Mouse (Mus musculus): ENCODE measurements around the gene Uck1.
"Not testable (repeated sequence)": the region's sequence is repeated elsewhere in the genome, so short reads cannot be mapped to it uniquely, and the experiment has no call there.

The Uck1 gene

DNA sequence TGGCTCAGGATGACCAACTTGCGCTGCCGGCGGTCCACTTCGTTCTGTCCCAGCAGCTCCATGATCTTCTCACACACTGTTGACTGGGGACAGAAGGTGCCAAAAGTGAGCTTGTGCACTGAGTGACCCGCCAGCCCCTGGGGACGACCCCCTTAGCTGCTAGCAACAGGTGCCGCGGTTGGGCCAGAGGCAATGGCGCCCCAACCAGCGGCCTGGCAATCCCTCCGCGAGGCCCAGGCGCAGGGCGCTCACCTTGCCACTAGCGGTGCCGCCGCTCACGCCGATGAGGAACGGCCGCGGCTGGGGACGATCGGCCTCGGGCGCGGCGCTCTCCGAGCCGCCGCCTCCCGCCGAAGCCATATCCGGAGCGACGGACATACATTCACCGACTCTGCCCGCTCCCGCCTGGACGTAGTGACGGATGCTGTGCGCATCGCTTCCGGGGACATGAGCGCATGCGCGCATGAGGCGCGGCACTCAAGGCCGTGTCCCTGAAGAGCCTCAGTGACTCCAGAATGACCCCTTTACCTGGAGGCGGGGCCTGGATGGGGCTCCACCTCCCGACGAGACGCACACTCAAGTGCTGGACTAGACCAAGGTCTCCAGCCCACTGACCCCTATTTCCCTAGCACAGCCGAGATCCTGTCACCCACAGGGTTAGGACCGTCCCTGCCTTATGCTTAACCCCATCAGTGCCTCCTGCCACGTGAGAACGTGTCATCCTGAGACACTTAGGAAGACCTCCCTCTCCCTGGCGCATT lies at the start of gene Uck1:
Uck1 (minus strand) TSS at position 503 of the 761 bp plus-strand sequence.
- DNase-seq (ENCODE audit: low spot score) = peak; percentile 81

DNA sequence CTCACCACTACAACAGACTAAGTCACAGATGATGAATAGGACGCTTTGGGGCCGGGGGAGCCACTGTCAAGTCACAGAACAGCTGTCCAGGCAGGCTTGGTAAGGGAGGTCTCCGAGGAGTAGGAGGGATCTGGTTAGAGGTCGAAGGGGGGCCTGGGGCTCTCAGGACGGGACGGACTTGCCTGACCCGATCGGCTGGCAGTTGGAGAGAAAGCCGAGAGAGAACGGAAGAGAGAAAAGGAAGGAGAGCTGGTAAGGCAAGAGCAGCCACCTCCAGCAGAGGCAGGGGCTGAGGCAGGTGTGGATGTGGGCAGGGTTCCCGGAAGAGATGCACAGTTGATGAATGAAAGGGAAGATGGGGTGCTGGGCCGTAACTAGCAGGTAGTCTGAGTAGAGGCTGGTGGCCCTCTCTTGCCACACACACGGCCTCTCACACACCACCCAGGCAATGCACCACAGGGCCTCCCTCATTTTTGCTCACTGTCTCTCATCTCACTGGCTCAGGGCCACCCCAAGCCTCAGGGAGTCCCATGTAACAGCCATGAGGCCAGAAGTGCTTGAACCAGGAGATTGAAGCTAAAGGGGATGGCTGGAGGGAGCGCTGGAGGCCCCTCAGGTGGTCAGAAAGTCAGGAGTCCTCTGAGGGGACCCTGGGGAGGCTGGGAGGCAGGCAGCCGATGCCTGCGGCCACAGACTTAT lies 49.1 kb upstream of the Uck1 start:
- DNase-seq (ENCODE audit: low spot score) = no peak

DNA sequence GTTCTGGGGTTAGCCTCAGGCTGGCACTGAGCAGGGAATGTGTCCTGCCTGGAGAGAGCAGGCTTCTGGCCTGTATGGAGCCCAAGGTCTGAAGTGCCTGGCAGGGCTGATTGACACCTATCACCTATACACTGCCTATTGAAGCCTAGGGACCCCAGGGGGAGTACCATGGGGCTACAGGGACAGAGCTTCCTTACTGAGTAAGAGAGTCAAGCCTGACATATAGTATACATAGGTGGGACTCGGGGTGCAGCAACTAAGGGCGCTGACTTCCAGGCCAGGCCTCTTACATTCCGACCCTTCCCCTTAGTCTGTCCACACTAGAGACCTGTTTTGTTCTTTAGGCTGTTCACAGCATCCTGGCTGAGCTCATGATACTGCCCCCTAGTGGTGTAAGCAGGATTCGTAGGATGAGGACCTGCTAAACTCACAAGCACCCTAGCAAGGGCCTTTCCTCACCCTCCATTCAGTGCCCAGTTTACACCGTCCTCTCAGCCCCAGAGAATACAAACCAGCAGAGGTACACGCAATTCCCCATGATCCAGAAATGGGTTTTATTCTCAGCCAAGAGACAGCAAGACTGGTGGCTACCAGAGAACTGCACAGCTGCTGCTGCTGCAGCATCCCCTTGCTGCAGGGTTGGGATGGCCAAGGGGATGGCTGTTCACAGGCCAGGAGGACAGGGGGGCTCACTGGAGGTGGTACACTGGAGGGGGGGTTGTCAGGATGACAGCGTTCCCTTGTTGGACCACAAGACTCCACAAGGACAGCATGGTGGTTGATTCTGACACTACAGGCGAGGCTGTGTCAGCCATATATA lies 48.2 kb upstream of the Uck1 start:
- no peak for DNase-seq (ENCODE audit: low spot score)

DNA sequence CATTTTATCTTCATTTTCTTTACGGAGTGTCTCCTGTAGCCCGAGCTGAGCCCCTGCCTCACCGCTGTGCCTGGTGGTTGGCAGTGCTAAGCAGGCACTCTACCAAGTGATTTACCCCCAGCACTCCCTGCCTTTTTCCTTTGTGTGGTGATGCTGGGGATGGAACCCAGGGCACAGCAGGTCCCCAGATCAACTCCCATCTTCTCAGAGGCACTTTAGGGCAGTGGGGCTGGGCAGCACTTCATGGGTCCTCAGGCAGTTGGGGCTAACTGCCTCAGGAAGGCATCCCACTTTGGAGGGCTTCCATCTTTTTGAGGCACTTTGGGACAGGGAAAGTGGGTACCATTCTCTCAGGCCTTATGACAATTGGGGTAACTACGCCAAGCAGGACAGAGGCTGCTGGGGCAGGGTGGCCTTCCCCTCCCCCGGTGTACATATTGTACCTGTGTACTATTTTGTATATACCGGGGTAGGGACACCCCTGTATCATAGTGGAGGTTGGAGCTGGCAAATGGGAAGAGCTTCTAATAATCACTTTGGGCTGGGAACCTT lies 47.4 kb upstream of the Uck1 start:
- DNase-seq (ENCODE audit: low spot score) = no peak

DNA sequence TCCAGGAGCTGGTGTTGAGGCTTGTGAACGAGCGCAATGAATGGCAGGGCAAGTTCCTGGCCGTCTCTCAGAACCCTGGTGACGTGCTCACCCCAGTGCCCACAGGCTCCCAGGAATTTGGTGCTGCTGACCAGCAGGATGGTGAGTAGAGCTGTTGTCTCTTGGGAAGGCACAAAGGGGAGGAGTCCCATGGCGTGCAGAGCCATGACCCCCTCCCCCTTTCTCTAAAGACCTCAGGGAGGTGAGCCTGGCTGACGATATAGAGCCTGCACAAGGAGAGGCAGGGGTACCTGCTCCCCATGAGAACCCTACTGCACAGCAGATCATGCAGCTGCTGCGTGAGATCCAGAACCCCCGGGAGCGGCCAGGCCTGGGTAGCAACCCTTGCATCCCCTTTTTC lies 46.2 kb upstream of the Uck1 start:
- DNase-seq (ENCODE audit: low spot score) = no peak

DNA sequence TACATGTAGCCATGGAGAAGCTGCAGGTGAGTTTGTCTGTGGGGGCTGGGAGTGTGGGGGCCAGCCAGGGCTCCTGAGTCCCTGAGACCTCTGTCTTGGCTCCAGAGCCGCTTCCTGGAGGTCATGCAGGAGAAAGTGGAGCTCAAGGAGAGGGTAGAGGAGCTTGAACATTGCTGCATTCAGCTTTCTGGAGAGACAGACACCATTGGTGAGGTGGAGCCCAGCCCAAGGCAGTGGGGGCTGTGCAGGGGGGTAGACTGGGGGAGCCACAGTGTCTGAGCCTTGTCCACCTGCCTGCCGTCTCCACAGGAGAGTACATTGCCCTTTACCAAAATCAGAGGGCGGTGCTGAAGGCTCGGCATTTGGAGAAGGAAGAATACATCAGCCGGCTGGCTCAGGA lies 45.7 kb upstream of the Uck1 start:
- no peak for DNase-seq (ENCODE audit: low spot score)

DNA sequence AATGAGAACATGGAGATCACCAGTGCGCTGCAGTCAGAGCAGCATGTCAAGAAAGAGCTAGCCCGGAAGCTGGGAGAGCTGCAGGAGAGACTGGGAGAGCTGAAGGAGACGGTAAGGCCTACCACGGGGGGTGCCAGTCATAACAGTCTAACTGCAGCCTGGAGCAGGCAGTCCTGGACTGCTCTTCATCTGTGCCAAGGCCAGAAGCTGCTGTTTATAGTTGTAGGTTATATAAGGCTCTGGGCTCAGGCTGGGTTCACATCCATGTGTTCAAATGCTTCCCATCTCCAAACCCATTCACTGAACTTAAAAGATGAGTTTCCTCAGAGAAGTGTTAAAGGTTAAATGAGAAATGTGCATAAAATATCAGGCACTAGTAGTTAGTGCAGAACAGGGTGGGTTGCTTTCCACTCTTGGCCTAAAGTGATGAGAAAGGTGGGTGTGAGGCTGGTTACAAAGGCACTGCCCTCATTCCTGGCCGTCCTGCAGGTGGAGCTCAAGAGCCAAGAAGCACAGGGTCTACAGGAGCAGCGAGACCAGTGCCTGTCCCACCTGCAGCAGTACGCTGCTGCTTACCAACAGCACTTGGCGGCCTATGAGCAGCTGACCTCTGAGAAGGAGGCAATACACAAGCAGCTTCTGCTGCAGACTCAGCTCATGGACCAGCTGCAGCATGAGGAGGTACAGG lies 44.3 kb upstream of the Uck1 start:
- no peak for DNase-seq (ENCODE audit: low spot score)

DNA sequence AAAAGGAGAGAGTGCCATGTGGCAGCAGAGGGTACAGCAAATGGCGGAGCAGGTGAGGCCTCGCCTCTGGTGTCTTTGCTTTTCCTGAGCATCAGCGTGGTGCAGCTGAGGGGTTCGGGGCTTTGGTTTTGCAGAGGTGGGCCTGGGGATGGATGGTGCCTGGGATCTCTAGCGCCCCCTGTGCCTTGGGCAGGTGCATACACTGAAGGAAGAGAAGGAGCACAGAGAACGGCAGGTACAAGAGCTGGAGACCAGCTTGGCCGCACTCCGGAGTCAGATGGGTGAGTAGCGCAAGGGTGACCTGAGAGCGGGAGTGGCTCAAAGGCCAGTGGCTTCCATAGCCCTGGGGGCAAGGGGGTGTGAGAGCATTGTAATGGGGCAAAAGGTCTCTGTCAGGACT lies 43.0 kb upstream of the Uck1 start:
- no peak for DNase-seq (ENCODE audit: low spot score)

DNA sequence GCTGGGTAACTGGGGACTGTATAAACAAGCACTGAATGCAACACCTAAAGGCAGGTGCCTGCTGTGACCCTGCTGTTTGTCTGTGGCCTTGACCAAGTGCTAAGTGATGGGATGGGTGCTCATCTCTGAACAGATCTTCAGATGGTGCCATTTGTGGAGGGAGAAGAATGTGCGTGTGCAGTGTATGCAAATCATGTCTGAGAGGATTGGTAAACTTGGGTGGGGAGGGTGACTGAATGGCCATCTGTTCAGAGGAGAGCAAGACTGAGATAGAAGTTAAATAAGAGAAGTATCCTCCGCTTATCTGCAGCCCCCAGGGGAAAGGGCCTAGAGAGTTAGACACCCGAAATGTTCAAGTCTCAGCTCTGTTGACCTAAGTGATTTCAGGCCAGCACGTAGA lies 39.5 kb upstream of the Uck1 start:
- no peak for DNase-seq (ENCODE audit: low spot score)

DNA sequence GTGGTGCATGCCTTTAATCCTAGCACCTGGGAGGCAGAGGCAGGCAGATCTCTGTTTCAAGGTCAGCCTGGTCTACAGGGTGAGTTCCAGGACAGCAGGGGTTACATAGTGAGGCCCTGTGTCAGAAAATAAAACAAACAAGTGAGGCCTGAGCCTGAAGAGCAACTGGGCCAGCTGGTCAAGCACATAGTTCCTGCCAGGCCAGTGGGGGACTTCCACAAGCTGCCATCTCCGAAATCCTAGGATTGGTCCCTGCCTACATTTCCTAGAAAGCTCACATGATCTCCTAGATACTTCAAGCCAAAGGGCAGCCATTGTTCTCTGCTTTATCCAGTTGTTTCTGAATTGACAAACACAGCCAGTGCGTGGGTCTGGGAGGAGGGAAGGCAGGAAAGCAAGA lies 35.9 kb upstream of the Uck1 start:
- not testable (repeated sequence) for DNase-seq (ENCODE audit: low spot score)

DNA sequence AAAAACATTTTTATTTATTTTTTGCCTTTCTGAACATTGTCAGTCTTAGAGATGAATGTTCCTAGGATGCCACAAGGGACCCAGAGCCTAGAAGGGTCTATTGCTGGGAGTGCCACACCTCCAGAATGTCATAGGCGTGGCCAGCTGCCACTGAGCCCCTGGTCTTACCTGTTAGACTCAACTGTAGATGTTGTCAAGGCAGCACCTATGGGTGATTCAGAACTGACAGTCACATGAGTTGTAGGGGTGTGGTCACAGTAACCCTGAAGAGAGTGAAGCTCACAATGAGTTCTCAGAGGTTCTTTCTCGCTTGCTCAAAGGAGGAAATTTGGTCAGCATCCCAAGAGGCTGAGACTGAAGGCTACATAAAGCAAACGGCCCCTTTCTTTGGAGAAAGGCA lies 35.3 kb upstream of the Uck1 start:
- no peak for DNase-seq (ENCODE audit: low spot score)

DNA sequence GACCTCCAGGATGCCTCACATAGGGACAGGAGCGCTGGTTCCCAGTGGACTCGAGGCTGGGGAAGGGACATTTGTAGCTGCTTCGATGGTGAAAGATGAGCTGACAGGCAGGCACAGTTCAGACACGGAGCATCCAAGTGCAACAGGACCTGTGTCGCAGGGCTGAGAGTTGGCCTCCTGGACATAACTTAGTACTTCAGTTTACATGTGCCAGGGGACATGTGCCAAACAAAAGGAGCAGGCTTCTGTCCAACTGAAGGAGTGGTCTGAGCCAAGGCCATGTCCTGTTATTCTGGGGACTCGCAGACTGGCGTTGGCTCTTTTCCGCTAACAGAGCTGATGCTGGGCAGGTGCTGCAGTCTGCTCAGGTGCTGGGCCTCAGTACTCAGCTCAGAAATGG lies 34.4 kb upstream of the Uck1 start:
- DNase-seq (ENCODE audit: low spot score) = no peak

DNA sequence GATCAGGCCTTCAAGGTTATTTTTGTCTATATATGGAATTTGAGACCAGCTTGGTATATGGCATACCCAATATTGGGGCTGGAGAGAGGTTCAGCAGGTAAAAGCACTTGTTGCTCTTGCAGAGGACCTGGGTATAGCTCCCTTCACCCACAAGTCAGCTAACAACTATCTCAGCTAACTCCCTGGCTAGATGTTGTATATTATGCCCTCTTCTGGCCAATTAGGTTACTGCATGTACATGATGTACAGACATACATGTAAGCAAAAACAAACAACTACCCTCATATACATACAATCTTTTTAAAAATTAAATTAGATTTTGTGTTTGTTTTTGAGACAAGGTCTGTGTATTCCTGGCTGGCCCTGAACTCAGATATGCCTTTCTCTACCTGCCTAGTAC lies 29.6 kb upstream of the Uck1 start:
- no peak for DNase-seq (ENCODE audit: low spot score)

DNA sequence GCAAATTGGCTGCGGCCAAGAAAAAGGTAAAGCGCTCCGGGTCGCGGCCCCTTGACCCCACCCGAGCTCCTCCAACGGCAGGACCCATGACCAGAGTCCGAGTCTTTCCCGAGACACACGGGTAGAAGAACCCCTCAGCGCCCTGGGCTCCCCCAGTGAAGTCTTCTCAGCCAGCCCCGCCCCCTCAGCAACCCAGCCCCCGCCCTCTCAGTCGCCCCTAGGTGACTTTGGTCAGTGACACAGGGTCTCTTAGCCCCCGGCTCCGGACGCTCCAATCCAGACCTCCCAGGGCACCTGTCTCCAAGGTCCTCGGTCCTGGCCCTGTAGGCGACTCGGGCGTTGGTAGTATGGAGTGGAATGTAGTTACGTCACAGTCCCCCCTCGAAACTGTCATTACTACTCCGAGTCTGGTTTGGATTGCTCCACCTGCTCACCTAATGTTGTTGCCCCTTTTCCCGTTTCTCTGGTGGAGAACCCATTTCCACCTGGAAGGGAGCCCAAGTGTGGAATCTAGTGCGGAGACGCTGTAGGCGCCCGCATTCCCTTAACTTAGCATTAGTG lies 28.5 kb upstream of the Uck1 start:
- no peak for DNase-seq (ENCODE audit: low spot score)

DNA sequence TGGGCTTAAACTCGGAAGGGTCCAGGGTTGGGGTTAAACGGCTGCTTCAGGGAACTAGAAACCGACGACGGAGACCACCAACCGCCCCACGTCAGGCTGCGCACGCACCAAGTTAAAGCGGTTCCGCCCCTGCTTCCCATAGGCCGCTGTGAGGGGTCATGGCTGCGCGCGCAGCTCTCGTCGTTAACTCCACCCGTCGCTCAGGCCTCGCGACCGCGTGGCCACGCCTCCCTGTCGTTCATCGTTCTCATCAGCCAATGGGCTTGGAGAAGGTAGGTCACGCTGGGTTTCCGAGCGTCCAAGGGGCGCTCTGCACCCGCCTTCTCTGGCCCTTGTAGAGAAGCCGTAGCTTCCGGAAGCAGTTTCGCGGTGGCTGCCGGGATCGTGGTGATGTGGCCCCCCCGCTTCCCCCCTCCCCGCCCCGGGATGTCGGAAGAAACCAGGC lies 28.0 kb upstream of the Uck1 start, which contains the start of gene Swi5:
Swi5 (minus strand) TSS at position 153 of the 445 bp plus-strand sequence.
- peak; percentile 93 for DNase-seq (ENCODE audit: low spot score)

DNA sequence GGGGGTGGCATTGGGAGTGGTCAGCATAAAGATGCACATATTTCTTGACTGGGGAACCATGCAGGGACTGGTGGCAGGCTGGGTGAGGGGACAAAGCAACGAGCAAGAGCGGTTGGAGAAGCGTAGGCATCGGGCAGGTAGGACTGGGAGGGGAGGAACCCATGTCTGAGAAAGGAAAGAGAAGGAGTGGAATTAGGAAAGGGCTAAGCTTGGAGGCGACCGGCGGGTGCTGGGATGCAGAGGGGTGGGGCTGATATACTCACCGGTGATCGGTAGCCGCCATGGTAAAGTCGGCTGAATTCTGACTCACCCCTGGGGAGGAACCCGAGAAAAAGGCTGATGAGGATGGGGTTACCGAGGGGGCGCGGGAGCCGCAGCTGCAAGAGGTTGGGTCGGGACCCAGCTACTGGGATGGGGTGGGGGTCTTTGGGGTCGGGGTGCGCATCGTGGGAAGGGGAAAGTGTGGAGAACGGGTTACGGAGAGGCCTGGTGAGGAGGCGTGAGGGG lies 27.4 kb upstream of the Uck1 start, which contains the start of gene Golga2:
Golga2 (plus strand) TSS at position 51 of the 507 bp plus-strand sequence.
- no peak for DNase-seq (ENCODE audit: low spot score)

DNA sequence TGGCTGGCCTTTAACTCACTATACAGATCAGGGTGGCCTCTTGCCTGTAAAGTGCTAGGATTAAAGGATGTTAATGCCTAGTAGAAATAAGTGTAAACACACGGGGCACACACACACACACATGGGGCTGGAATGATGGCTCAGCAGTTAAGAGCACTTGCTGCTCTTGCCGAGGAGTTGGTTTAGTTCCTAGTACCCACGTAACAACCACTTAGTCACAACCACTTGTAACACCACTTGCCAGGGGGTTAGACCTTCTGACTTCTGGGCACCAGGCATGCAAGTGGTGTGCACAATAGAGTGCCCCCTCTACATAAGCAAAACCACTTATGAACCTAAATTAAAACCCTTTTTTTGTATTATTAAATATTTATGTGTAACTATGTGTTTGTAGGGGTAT lies 24.0 kb upstream of the Uck1 start:
- DNase-seq (ENCODE audit: low spot score) = no peak

DNA sequence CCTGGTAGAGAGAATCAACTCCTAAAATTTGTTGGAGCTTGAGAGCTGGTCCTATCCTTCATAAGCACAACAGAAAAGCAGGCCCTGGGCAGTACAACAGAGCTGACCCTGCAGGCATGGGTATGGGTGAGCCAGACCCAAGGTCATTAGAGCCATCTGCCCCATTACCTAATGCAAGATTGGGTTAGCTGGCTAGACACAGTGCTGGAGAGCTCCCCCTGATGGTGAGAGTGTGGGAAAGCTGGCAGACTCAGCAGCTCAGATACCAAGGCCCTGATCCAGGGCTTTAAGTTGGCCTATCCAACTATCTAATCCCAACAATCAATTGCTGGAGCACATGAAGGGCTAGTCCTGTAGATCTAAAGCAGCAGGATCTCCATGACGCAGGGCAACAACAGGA lies 22.8 kb upstream of the Uck1 start:
- DNase-seq (ENCODE audit: low spot score) = no peak

DNA sequence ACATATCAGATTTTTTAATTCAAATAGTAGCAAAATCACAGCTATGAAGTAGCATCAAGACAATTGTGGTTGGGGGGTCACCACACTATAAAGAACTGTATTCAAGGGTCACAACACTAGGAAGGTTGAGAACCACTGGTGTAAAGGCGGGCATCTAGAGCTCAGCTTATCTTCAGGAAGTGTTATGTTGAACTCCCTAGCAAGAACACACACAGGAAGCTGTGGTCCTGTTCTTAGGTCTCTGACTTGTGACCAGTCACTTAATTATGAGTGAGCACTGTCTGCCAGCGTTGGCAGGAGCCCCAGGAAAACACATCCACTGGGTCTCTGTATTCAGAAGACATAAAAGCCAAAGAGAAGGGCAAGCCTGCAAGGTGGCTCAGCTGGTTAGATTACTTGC lies 22.3 kb upstream of the Uck1 start:
- DNase-seq (ENCODE audit: low spot score) = no peak

DNA sequence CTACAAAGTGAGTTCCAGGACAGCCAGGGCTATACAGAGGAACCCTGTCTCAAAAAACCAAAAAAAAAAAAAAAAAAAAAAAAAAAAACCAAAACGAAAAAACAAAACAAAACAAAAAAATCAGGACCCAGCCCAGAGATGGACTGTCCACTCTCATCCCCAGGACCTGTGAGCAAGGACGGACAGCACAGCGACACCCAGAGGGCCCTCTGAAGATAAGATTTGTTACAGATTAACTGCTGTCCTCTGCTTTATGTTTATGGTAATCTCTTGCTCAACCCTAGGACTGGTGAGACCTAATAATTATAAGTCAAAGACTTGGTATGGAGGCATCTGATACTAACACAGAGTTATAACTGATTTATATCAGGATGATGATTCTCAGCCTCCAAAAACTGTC lies 15.9 kb upstream of the Uck1 start:
- DNase-seq (ENCODE audit: low spot score) = no peak

DNA sequence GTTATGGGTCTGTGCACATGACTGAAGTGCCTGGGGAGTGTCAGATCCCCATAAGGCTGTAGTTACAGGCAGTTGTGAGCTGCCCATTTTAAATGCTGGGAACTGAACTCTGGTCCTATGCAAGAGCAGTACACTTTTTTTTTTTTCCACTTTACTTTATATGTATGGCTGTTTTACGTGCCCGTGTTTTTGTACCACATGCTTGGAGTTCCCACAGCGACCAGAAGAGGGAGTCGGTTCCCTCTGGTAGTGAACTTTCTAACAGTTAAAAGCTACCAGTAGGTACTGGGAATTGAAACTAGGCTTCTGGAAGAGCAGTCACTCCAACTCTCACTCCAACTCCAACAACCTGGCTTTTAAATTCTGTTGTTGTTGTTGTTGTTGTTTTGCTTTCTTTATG lies 676 bp upstream of the Uck1 start:
- DNase-seq (ENCODE audit: low spot score) = no peak

Measured in left cerebral cortex, adult 11 months (tissue).